In the genomic region with DNA sequence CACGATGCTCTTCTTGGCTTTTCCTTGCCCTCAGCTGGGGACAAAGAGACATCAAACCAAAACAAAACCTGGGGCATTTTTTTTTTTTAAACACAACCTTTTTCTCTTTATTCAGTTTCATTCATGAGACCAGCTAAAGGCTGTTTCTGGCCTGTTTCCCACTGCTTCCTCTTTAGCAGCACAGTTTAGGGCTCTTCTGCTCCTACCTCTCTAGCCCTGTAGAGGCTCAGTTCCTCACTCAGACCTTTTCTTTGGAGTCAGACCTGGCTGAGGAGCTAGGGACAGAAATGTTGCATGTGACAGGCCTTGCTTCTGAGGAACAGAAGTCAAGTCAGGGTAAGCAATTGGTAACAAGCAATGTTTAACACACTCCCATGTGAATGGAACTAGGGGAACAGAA, we compare ENCODE assay signal across 11 mouse cellular contexts.
"Had no signal": no experiment of that assay in that cellular context is flagged by ENCODE, and none has a peak within 500 bp of the region (broad histone marks: within the 10 kb centered on the region; RNA-seq: fewer than 3 reads in every experiment).

No protein-coding gene starts in this region.

- H3K27me3 ChIP-seq: limb, embryonic 15.5 days; liver, embryonic 12.5 days; midbrain, embryonic 12.5 days had no signal

- H3K27ac ChIP-seq: left cerebral cortex, adult 2 months; limb, embryonic 15.5 days; liver, embryonic 12.5 days; midbrain, embryonic 12.5 days; stomach, postnatal 0 days had no signal

- H3K4me3 ChIP-seq: left cerebral cortex, adult 2 months; limb, embryonic 15.5 days; liver, embryonic 12.5 days; midbrain, embryonic 12.5 days had no signal

- ATAC-seq: liver, embryonic 12.5 days had no signal

- H3K9me3 ChIP-seq: limb, embryonic 15.5 days; liver, embryonic 12.5 days; midbrain, embryonic 12.5 days had no signal

- H3K9ac ChIP-seq: limb, embryonic 15.5 days; liver, embryonic 12.5 days; lung, embryonic 14.5 days; midbrain, embryonic 12.5 days had no signal

- DNase-seq: kidney, postnatal 25 days; lung, embryonic 14.5 days; lung, postnatal 10 days; lung, postnatal 4 days; right cerebral cortex, postnatal 14 days; thymus, postnatal 14 days had no signal

- H3K36me3 ChIP-seq: limb, embryonic 15.5 days; liver, embryonic 12.5 days; midbrain, embryonic 12.5 days had no signal

- H3K4me1 ChIP-seq: liver, embryonic 12.5 days; midbrain, embryonic 12.5 days had no signal

- H3K4me2 ChIP-seq: limb, embryonic 15.5 days; liver, embryonic 12.5 days; lung, embryonic 14.5 days; midbrain, embryonic 12.5 days had no signal
